Mouse (Mus musculus) cortical plate, adult 2 months (tissue): ENCODE measurements around the gene Ccdc40.

Experiments used
- CTCF ChIP-seq: fragments of 200-500 bp; IDR thresholded peaks from 2 replicates; pipeline ENCODE4 v1.5.1; 2011; ENCODE audit warnings: mild to moderate bottlenecking, control low read depth, low read length; ENCODE audit not compliant: insufficient read depth; ENCODE audit errors: extremely low read depth
- POLR2A ChIP-seq: fragments of 200-500 bp; IDR thresholded peaks from 2 replicates; pipeline ENCODE4 v1.6.1; 2011; ENCODE audit warnings: mild to moderate bottlenecking, low read length, control low read depth; ENCODE audit not compliant: insufficient read depth; ENCODE audit errors: extremely low read depth

DNA sequence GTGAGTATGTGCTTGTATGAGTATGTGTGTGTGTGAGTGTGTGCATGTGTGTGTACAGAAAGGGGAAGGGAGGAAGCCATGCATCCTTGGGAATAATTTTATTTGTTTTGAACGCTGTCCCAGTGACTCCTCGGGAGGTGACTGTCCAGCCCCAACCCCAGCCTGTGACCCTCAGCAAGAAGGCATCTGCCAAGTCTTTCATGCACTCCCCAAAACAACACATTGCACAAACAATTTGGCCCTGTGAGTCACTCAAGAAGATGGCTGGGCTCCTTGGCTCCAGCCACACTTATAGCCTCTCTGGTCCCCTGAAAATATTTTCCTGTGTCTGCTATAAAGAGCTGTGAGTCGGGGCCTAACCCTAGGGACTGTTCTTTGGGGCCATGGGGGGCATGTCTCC lies 42.0 kb upstream of the Ccdc40 start:
- TF ChIP-seq CTCF (no peak), POLR2A (no peak)
